Mouse (Mus musculus) forelimb bud, embryonic 11.5 days (tissue): ENCODE data around the gene Nub1.
A peak's percentile ranks its signal among the peaks of the same experiment; 100 is the strongest.

Source experiments
- DNase-seq: peaks from one replicate; pipeline ENCODE4 v3.0.0-alpha.2; 2012; ENCODE audit warnings: low read depth, low spot score

Nub1 gene

GRCm38 (mm10) chr5:24739141-24739753 lies 53.9 kb downstream of the Nub1 start:
- no peak for DNase-seq

- DNase-seq: no peak
These were observed 56.0 kb downstream of the Nub1 start for GRCm38 (mm10) chr5:24741172-24741885.

GRCm38 (mm10) chr5:24743956-24744355 lies 58.6 kb downstream of the Nub1 start:
- DNase-seq: no peak

GRCm38 (mm10) chr5:24747533-24747932 lies 62.2 kb downstream of the Nub1 start:
- DNase-seq: no peak

- no peak for DNase-seq
These were observed 64.4 kb downstream of the Nub1 start for GRCm38 (mm10) chr5:24749731-24750130.

- peak; percentile 86 for DNase-seq
These were observed 65.3 kb downstream of the Nub1 start for GRCm38 (mm10) chr5:24750321-24751304.

- no peak for DNase-seq
These were observed 66.2 kb downstream of the Nub1 start for GRCm38 (mm10) chr5:24751305-24752174.

- DNase-seq: no peak
These were observed 66.8 kb downstream of the Nub1 start for GRCm38 (mm10) chr5:24752175-24752498.

- DNase-seq: no peak
These were observed 71.6 kb downstream of the Nub1 start for GRCm38 (mm10) chr5:24756931-24757330.

GRCm38 (mm10) chr5:24757816-24758215 lies 72.5 kb downstream of the Nub1 start, which contains the start of gene Crygn:
Crygn (minus strand) TSS chr5:24758008.
- DNase-seq: no peak
